Mouse (Mus musculus) C2C12 (cell line): ENCODE measurements around the gene Mrpl34. TPM values are rescaled to one million over a fixed set of nuclear protein-coding genes. Genes with fewer than 3 reads are reported as not detected.

Experiments used
- H3K27me3 ChIP-seq: one replicate; pipeline ENCODE4 v1.6.1; 2011; ENCODE audit not compliant: control insufficient read depth, insufficient read depth, insufficient read length
- H3K36me3 ChIP-seq: one replicate; pipeline ENCODE4 v1.6.1; 2011; ENCODE audit not compliant: control insufficient read depth, insufficient read depth
- H3K4me3 ChIP-seq: one replicate; pipeline ENCODE4 v1.5.1; 2011; ENCODE audit warnings: mild to moderate bottlenecking, control low read depth; ENCODE audit not compliant: poor library complexity, insufficient read depth, severe bottlenecking
- H3K79me2 ChIP-seq: one replicate; pipeline ENCODE4 v1.6.1; 2011; ENCODE audit not compliant: control insufficient read depth, insufficient read depth
- H3K79me3 ChIP-seq: one replicate; pipeline ENCODE4 v1.6.1; 2011; ENCODE audit warnings: low read depth, control low read depth
- H3ac ChIP-seq: one replicate; pipeline ENCODE3; 2011; ENCODE audit warnings: low read depth; ENCODE audit not compliant: control insufficient read depth, insufficient read length
- CEBPB ChIP-seq: IDR thresholded peaks from one replicate; pipeline ENCODE4 v1.6.1; 2011; ENCODE audit warnings: low read depth, mild to moderate bottlenecking, control low read depth, moderate library complexity
- CTCF ChIP-seq: IDR thresholded peaks from one replicate; pipeline ENCODE4 v1.5.1; 2011; ENCODE audit not compliant: control insufficient read depth, insufficient read depth, insufficient read length
- FOSL1 ChIP-seq: IDR thresholded peaks from one replicate; pipeline ENCODE4 v1.8.0; 2011; ENCODE audit warnings: mild to moderate bottlenecking, low read length; ENCODE audit not compliant: poor library complexity, insufficient read depth, severe bottlenecking
- MAX ChIP-seq: IDR thresholded peaks from one replicate; pipeline ENCODE4 v1.6.1; 2011; ENCODE audit warnings: mild to moderate bottlenecking, control low read depth
- MYOD1 ChIP-seq: IDR thresholded peaks from one replicate; pipeline ENCODE4 v1.6.1; 2011; ENCODE audit warnings: low read depth; ENCODE audit not compliant: control insufficient read depth, insufficient read length
- MYOG ChIP-seq: IDR thresholded peaks from one replicate; pipeline ENCODE4 v1.6.1; 2011; ENCODE audit not compliant: control insufficient read depth, insufficient read length; ENCODE audit errors: extremely low read depth
- USF1 ChIP-seq: IDR thresholded peaks from one replicate; pipeline ENCODE4 v1.6.1; 2011; ENCODE audit warnings: low read depth, mild to moderate bottlenecking, control low read depth, moderate library complexity
- polyA plus RNA-seq: library from polyadenylated mRNA; unstranded; fragments of >200 nt; fragmentation: generic; extraction: Trizol; gene quantifications from one replicate; pipeline ENCODE4 v1.2.1, GENCODE M21; 2012; ENCODE audit warnings: missing spikeins

Mrpl34 gene
- polyA plus RNA-seq, 1 experiment, result 121 TPM

- Histone ChIP-seq H3K79me3 (no peaks in the 10 kb centered on the region), H3ac (no peak overlapping the region), H3K36me3 (no peaks in the 10 kb centered on the region), H3K4me3 (no peak overlapping the region), H3K79me2 (no peaks in the 10 kb centered on the region), H3K27me3 (peaks cover 49% of the 10 kb centered on the region)
- TF ChIP-seq MYOG (no peak), USF1 (no peak), CEBPB (no peak)
These were observed 44.6 kb downstream of the Mrpl34 start for GRCm38 (mm10) chr8:71509316-71509715.

- no peak for TF ChIP-seq FOSL1
- no peak for TF ChIP-seq CEBPB
- no peak for TF ChIP-seq MYOD1
- TF ChIP-seq USF1, result no peak
- TF ChIP-seq MYOG, result no peak
- TF ChIP-seq CTCF, result no peak
- TF ChIP-seq MAX, result no peak
- H3K79me2 ChIP-seq, result no peaks in the 10 kb centered on the region
- no peak within 1 kb of the TSS for H3ac ChIP-seq
- no peaks in the 10 kb centered on the region for H3K36me3 ChIP-seq
- H3K79me3 ChIP-seq, result no peaks in the 10 kb centered on the region
- peaks cover 46% of the 10 kb centered on the region for H3K27me3 ChIP-seq
- no peak within 1 kb of the TSS for H3K4me3 ChIP-seq
These were observed 46.9 kb downstream of the Mrpl34 start, which contains the start of gene Plvap for GRCm38 (mm10) chr8:71511644-71512043. TSS of gene Plvap (minus strand) at chr8:71511752.

GRCm38 (mm10) chr8:71513018-71513754 lies 48.4 kb downstream of the Mrpl34 start:
- Histone ChIP-seq H3K79me3 (no peaks in the 10 kb centered on the region), H3K79me2 (no peaks in the 10 kb centered on the region), H3K27me3 (peaks cover 34% of the 10 kb centered on the region), H3K36me3 (no peaks in the 10 kb centered on the region), H3ac (no peak overlapping the region), H3K4me3 (no peak overlapping the region)
- no peak for TF ChIP-seq MAX

GRCm38 (mm10) chr8:71515043-71515442 lies 50.3 kb downstream of the Mrpl34 start:
- H3K79me3 ChIP-seq, result no peaks in the 10 kb centered on the region
- no peak overlapping the region for H3ac ChIP-seq
- no peaks in the 10 kb centered on the region for H3K36me3 ChIP-seq
- H3K79me2 ChIP-seq, result no peaks in the 10 kb centered on the region
- no peak overlapping the region for H3K4me3 ChIP-seq
- peaks cover 18% of the 10 kb centered on the region for H3K27me3 ChIP-seq
- TF ChIP-seq MYOD1 (no peak), FOSL1 (no peak), CEBPB (no peak), MYOG (no peak), CTCF (no peak), USF1 (no peak), MAX (no peak)

Other genes with a start within 250 kb of the Mrpl34 start
- 53.6 TPM for gene Myo9b, start 192.2 kb upstream of the Mrpl34 start, polyA plus RNA-seq
- gene Haus8, start 192.0 kb upstream of the Mrpl34 start, polyA plus RNA-seq, result 40.4 TPM
- gene Use1, start 98.1 kb upstream of the Mrpl34 start, polyA plus RNA-seq, result 105 TPM
- 11.2 TPM for gene Ocel1, start 93.7 kb upstream of the Mrpl34 start, polyA plus RNA-seq
- gene Nr2f6, start 83.0 kb upstream of the Mrpl34 start, polyA plus RNA-seq, result 73.0 TPM
- 0.04 TPM for gene Ushbp1, start 69.2 kb upstream of the Mrpl34 start, polyA plus RNA-seq
- 118 TPM for gene Babam1, start 68.1 kb upstream of the Mrpl34 start, polyA plus RNA-seq
- gene Ankle1, start 58.9 kb upstream of the Mrpl34 start, polyA plus RNA-seq, result 6.3 TPM
- 73.6 TPM for gene Abhd8, start 1.3 kb upstream of the Mrpl34 start, polyA plus RNA-seq
- 104 TPM for gene Dda1, start 4.2 kb downstream of the Mrpl34 start, polyA plus RNA-seq
- gene Ano8, start 21.0 kb downstream of the Mrpl34 start, polyA plus RNA-seq, result 22.1 TPM
- gene Gtpbp3, start 23.1 kb downstream of the Mrpl34 start, polyA plus RNA-seq, result 21.4 TPM
- 0.07 TPM for gene Plvap, start 46.8 kb downstream of the Mrpl34 start, polyA plus RNA-seq
- gene Ccdc194, start 60.8 kb downstream of the Mrpl34 start, polyA plus RNA-seq, result 0.01 TPM
- gene Bst2, start 72.5 kb downstream of the Mrpl34 start, polyA plus RNA-seq, result 12.1 TPM
- gene Mvb12a, start 78.0 kb downstream of the Mrpl34 start, polyA plus RNA-seq, result 70.7 TPM
- 0.18 TPM for gene Tmem221, start 93.9 kb downstream of the Mrpl34 start, polyA plus RNA-seq
- gene Nxnl1, start 101.6 kb downstream of the Mrpl34 start, polyA plus RNA-seq, result 0.02 TPM
- gene Slc27a1, start 103.9 kb downstream of the Mrpl34 start, polyA plus RNA-seq, result 57.5 TPM
- gene Pgls, start 127.2 kb downstream of the Mrpl34 start, polyA plus RNA-seq, result 231 TPM
- gene Fam129c, start 132.7 kb downstream of the Mrpl34 start, polyA plus RNA-seq, result 2.4 TPM
- 72.3 TPM for gene Colgalt1, start 146.0 kb downstream of the Mrpl34 start, polyA plus RNA-seq
- gene Unc13a, start 206.8 kb downstream of the Mrpl34 start, polyA plus RNA-seq, result 1.5 TPM
- 1.2 TPM for gene Jak3, start 211.3 kb downstream of the Mrpl34 start, polyA plus RNA-seq
- gene Insl3, start 224.3 kb downstream of the Mrpl34 start, polyA plus RNA-seq, result 0.14 TPM
- 0.02 TPM for gene B3gnt3, start 236.8 kb downstream of the Mrpl34 start, polyA plus RNA-seq